In the genomic region with DNA sequence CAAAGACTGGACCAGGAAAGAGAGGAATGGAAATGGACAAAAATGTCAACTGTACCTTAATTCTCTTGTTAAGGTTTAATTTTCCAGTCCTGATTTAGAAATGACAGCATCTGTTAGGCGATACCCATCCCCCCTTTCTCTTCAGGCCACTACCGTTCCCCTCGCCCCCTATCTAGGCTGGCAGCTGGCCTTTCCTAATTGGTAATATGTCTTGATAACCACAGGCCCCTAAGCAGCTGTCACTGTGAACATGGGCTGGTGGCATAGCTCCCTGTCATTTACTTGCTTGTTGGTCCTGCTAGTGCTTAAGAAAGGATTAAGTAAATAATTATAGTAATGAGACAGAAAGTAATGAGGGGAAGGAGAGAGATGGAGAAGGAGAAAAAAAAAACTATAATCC, we compare ENCODE assay signal across 19 mouse cellular contexts. TPM values are rescaled to one million over a fixed set of nuclear protein-coding genes. Genes with fewer than 3 reads are reported as not detected.
DNase-seq lines count a peak whose midpoint lies in the region; ATAC-seq and TF ChIP-seq lines count a peak whose summit lies in the region.
"Had no signal": no experiment of that assay in that cellular context is flagged by ENCODE, and none has a peak within 500 bp of the region (broad histone marks: within the 10 kb centered on the region; RNA-seq: fewer than 3 reads in every experiment).

No protein-coding gene starts in this region.

- H3K79me2 ChIP-seq in myocyte (ENCODE audit: control insufficient read depth, insufficient read depth), result no peaks in the 10 kb centered on the region

- no peak overlapping the region for H3K4me2 ChIP-seq in forebrain, embryonic 14.5 days (ENCODE audit: low read length)
- no peak overlapping the region for H3K4me2 ChIP-seq in forebrain, postnatal 0 days (ENCODE audit: low read depth)
- no peak overlapping the region for H3K4me2 ChIP-seq in limb, embryonic 14.5 days (replicated peaks; ENCODE audit: low read depth, low read length, severe bottlenecking)
- H3K4me2 ChIP-seq in myocyte (ENCODE audit: low read depth), result peak overlapping the region; percentile 65
- no peak overlapping the region for H3K4me2 ChIP-seq in kidney, embryonic 15.5 days
- H3K4me2 ChIP-seq: heart, embryonic 12.5 days; intestine, embryonic 15.5 days had no signal

- H3K4me1 ChIP-seq in forebrain, embryonic 14.5 days (ENCODE audit: control insufficient read depth, insufficient read depth, low read length), result peaks cover 3% of the 10 kb centered on the region; the same call in 1 of the 2 replicates
- H3K4me1 ChIP-seq in forebrain, postnatal 0 days (ENCODE audit: insufficient read depth), result no peaks in the 10 kb centered on the region
- no peaks in the 10 kb centered on the region for H3K4me1 ChIP-seq in limb, embryonic 14.5 days (ENCODE audit: control insufficient read depth, insufficient read depth, low read length)
- peaks cover 16% of the 10 kb centered on the region for H3K4me1 ChIP-seq in limb, embryonic 10.5 days
- peaks cover 8% of the 10 kb centered on the region for H3K4me1 ChIP-seq in kidney, embryonic 15.5 days

- no peak for TF ChIP-seq CTCF in forebrain, postnatal 0 days (IDR thresholded peaks at IDR 0.05; ENCODE audit: low read depth)
- no peak for TF ChIP-seq CTCF in brain, embryonic 14.5 days (IDR thresholded peaks at IDR 0.05; ENCODE audit: borderline replicate concordance, extremely low read depth, insufficient read depth, insufficient read length)

- H3K9ac ChIP-seq in forebrain, embryonic 14.5 days (ENCODE audit: low read length), result no peak overlapping the region
- no peak overlapping the region for H3K9ac ChIP-seq in forebrain, postnatal 0 days
- H3K9ac ChIP-seq in limb, embryonic 14.5 days (ENCODE audit: low read depth, low read length, severe bottlenecking), result no peak overlapping the region
- no peak overlapping the region for H3K9ac ChIP-seq in kidney, embryonic 15.5 days
- H3K9ac ChIP-seq: heart, embryonic 12.5 days; intestine, embryonic 15.5 days had no signal

- H3K27ac ChIP-seq in forebrain, embryonic 14.5 days (ENCODE audit: low read depth, low read length), result no peak overlapping the region
- H3K27ac ChIP-seq in forebrain, postnatal 0 days (ENCODE audit: low read depth, low read length), result no peak overlapping the region
- no peak overlapping the region for H3K27ac ChIP-seq in limb, embryonic 14.5 days (replicated peaks; ENCODE audit: low read depth, low read length)
- no peak overlapping the region for H3K27ac ChIP-seq in limb, embryonic 10.5 days
- H3K27ac ChIP-seq in kidney, embryonic 15.5 days, result no peak overlapping the region
- H3K27ac ChIP-seq: gastrocnemius, adult 2 months; intestine, embryonic 15.5 days had no signal

- DNase-seq in forebrain, embryonic 14.5 days (ENCODE audit: low spot score), result peak; percentile 29
- no peak for DNase-seq in forebrain, postnatal 0 days
- peak; percentile 16 for DNase-seq in limb, embryonic 14.5 days (ENCODE audit: low spot score)
- DNase-seq in limb, embryonic 10.5 days (ENCODE audit: low spot score), result no peak
- DNase-seq in brain, embryonic 14.5 days (ENCODE audit: low read depth), result peak; percentile 73
- DNase-seq in frontal cortex, postnatal 36 days (ENCODE audit: low spot score in 2 of 2), result no peak
- DNase-seq: adrenal gland, postnatal 25 days; cerebellum, adult 8-10 months; cerebellum, postnatal 25 days; gastrocnemius, adult 2 months; gastrocnemius, postnatal 25 days had no signal

- H3K9me3 ChIP-seq in forebrain, embryonic 14.5 days (replicated peaks; ENCODE audit: control insufficient read depth, low read length), result no peaks in the 10 kb centered on the region
- no peaks in the 10 kb centered on the region for H3K9me3 ChIP-seq in forebrain, postnatal 0 days (ENCODE audit: low read length)
- H3K9me3 ChIP-seq in limb, embryonic 14.5 days (ENCODE audit: control insufficient read depth, low read length), result no peaks in the 10 kb centered on the region
- H3K9me3 ChIP-seq in limb, embryonic 10.5 days (replicated peaks), result no peaks in the 10 kb centered on the region
- H3K9me3 ChIP-seq in kidney, embryonic 15.5 days (replicated peaks), result no peaks in the 10 kb centered on the region
- H3K9me3 ChIP-seq: heart, embryonic 12.5 days; intestine, embryonic 15.5 days had no signal

- 40% methylated on average over 3 of the region's 3 CpGs for WGBS in forebrain, embryonic 14.5 days
- 49% methylated on average over 3 of the region's 3 CpGs for WGBS in forebrain, postnatal 0 days
- WGBS in limb, embryonic 14.5 days, result 31% methylated on average over 3 of the region's 3 CpGs
- 61% methylated on average over 3 of the region's 3 CpGs for WGBS in limb, embryonic 10.5 days
- whole genome bisulfite sequencing in kidney, embryonic 15.5 days, result 70% methylated on average over 3 of the region's 3 CpGs

- no peak overlapping the region for H3K4me3 ChIP-seq in forebrain, embryonic 14.5 days (ENCODE audit: low read depth, low read length)
- H3K4me3 ChIP-seq in forebrain, postnatal 0 days (ENCODE audit: low read depth, low read length), result no peak overlapping the region
- no peak overlapping the region for H3K4me3 ChIP-seq in limb, embryonic 14.5 days (replicated peaks; ENCODE audit: low read length)
- no peak overlapping the region for H3K4me3 ChIP-seq in limb, embryonic 10.5 days
- H3K4me3 ChIP-seq in myocyte, result peak overlapping the region; percentile 43
- H3K4me3 ChIP-seq in kidney, embryonic 15.5 days (replicated peaks), result no peak overlapping the region
- H3K4me3 ChIP-seq: gastrocnemius, adult 2 months; heart, embryonic 12.5 days; intestine, embryonic 15.5 days had no signal

- H3K27me3 ChIP-seq in forebrain, embryonic 14.5 days (replicated peaks; ENCODE audit: control insufficient read depth, insufficient read depth, low read length), result no peaks in the 10 kb centered on the region
- H3K27me3 ChIP-seq in forebrain, postnatal 0 days (ENCODE audit: insufficient read depth, low read length), result peaks cover 3% of the 10 kb centered on the region; the same call in 1 of the 2 replicates
- H3K27me3 ChIP-seq in limb, embryonic 14.5 days (ENCODE audit: control insufficient read depth, insufficient read depth, low read length), result no peaks in the 10 kb centered on the region
- H3K27me3 ChIP-seq in limb, embryonic 10.5 days (ENCODE audit: low read depth, poor library complexity, severe bottlenecking), result 0 out of 2 replicates have a peak, but pooled peaks cover 3% of the 10 kb centered on the region
- no peaks in the 10 kb centered on the region for H3K27me3 ChIP-seq in myocyte (ENCODE audit: control insufficient read depth, insufficient read depth, insufficient read length)
- no peaks in the 10 kb centered on the region for H3K27me3 ChIP-seq in kidney, embryonic 15.5 days
- H3K27me3 ChIP-seq: intestine, embryonic 15.5 days had no signal

- ATAC-seq in forebrain, embryonic 14.5 days, result no peak
- no peak for ATAC-seq in forebrain, postnatal 0 days
- no peak for ATAC-seq in limb, embryonic 14.5 days (ENCODE audit: low FRiP score, low read depth)
- no peak for ATAC-seq in kidney, embryonic 15.5 days (replicated peaks; ENCODE audit: low FRiP score)
- ATAC-seq: forebrain, embryonic 16.5 days; intestine, embryonic 15.5 days had no signal

- no peaks in the 10 kb centered on the region for H3K36me3 ChIP-seq in forebrain, embryonic 14.5 days (ENCODE audit: control insufficient read depth, insufficient read depth, low read length)
- H3K36me3 ChIP-seq in forebrain, postnatal 0 days (ENCODE audit: insufficient read depth), result no peaks in the 10 kb centered on the region
- H3K36me3 ChIP-seq in limb, embryonic 14.5 days (ENCODE audit: control insufficient read depth, insufficient read depth, low read length), result no peaks in the 10 kb centered on the region
- no peaks in the 10 kb centered on the region for H3K36me3 ChIP-seq in limb, embryonic 10.5 days
- no peaks in the 10 kb centered on the region for H3K36me3 ChIP-seq in myocyte (ENCODE audit: control insufficient read depth, insufficient read depth)
- no peaks in the 10 kb centered on the region for H3K36me3 ChIP-seq in kidney, embryonic 15.5 days
- H3K36me3 ChIP-seq: heart, embryonic 12.5 days; intestine, embryonic 15.5 days had no signal

- no peak for TF ChIP-seq POLR2A in limb, embryonic 14.5 days (IDR thresholded peaks at IDR 0.05; ENCODE audit: borderline replicate concordance, extremely low read depth, insufficient read depth, insufficient read length)
- TF ChIP-seq POLR2A in brain, embryonic 14.5 days (IDR thresholded peaks at IDR 0.05; ENCODE audit: borderline replicate concordance, extremely low read depth, insufficient read depth, insufficient read length, poor library complexity, severe bottlenecking), result no peak
- TF ChIP-seq POLR2A in myocyte (IDR thresholded peaks at IDR 0.05; ENCODE audit: insufficient read length, low read depth), result no peak

- H3ac ChIP-seq in myocyte (ENCODE audit: control insufficient read depth, insufficient read length), result no peak overlapping the region

RNA-seq across cellular contexts. Expression of a gene that starts 0.7 kb away (rescaled TPM):
- 0.04 and 0.06 TPM in 2 replicates for polyA plus RNA-seq in forebrain, embryonic 14.5 days (2014; fragmentation: Nextera tagmentation; extraction: Ambion mirVana)
- total RNA-seq in forebrain, postnatal 0 days (2014; rRNA removed), result 0.24 and 0.54 TPM in 2 replicates
- 0.15 and 0.24 TPM in 2 replicates for polyA plus RNA-seq in forebrain, postnatal 0 days (2015; fragmentation: Nextera tagmentation; extraction: Ambion mirVana)
- polyA plus RNA-seq in limb, embryonic 14.5 days (2012; rRNA removed), result 112 and 192 TPM in 2 replicates
- polyA plus RNA-seq in limb, embryonic 14.5 days (2014; fragmentation: Nextera tagmentation; extraction: Ambion mirVana), result 145 and 205 TPM in 2 replicates
- polyA plus RNA-seq in limb, embryonic 10.5 days (2016; fragmentation: Nextera tagmentation; extraction: Ambion mirVana), result 0.24 and 0.78 TPM in 2 replicates
- polyA plus RNA-seq in brain, embryonic 14.5 days (2012; rRNA removed), result 1.2 and 1.4 TPM in 2 replicates
- polyA plus RNA-seq in myocyte (2012; fragmentation: generic; extraction: Trizol), result 876 TPM
- polyA plus RNA-seq in kidney, embryonic 15.5 days (2015; fragmentation: Nextera tagmentation; extraction: Ambion mirVana), result 11.4 and 16.9 TPM in 2 replicates
- total RNA-seq: adrenal gland, postnatal 25 days; granulocyte monocyte progenitor cell, adult 5-6 weeks; heart, postnatal 25 days had no signal
- polyA plus RNA-seq: adrenal gland, adult 2 months had no signal

RNA-seq across cellular contexts. Expression of a gene that starts 25.0 kb away (rescaled TPM):
- polyA plus RNA-seq in forebrain, embryonic 14.5 days (2014; fragmentation: Nextera tagmentation; extraction: Ambion mirVana), result 9.3 and 10.3 TPM in 2 replicates
- 16.0 and 18.3 TPM in 2 replicates for total RNA-seq in forebrain, postnatal 0 days (2014; rRNA removed)
- polyA plus RNA-seq in forebrain, postnatal 0 days (2015; fragmentation: Nextera tagmentation; extraction: Ambion mirVana), result 11.9 and 13.9 TPM in 2 replicates
- polyA plus RNA-seq in limb, embryonic 14.5 days (2012; rRNA removed), result 7.5 and 8.8 TPM in 2 replicates
- 14.8 and 15.8 TPM in 2 replicates for polyA plus RNA-seq in limb, embryonic 14.5 days (2014; fragmentation: Nextera tagmentation; extraction: Ambion mirVana)
- polyA plus RNA-seq in limb, embryonic 10.5 days (2016; fragmentation: Nextera tagmentation; extraction: Ambion mirVana), result 22.8 and 24.7 TPM in 2 replicates
- polyA plus RNA-seq in brain, embryonic 14.5 days (2012; rRNA removed), result 5.6 and 7.5 TPM in 2 replicates
- 14.7 TPM for polyA plus RNA-seq in myocyte (2012; fragmentation: generic; extraction: Trizol)
- polyA plus RNA-seq in kidney, embryonic 15.5 days (2015; fragmentation: Nextera tagmentation; extraction: Ambion mirVana), result 17.8 and 19.2 TPM in 2 replicates

RNA-seq across cellular contexts. Expression of a gene that starts 25.0 kb away (rescaled TPM):
- 35.4 and 38.8 TPM in 2 replicates for polyA plus RNA-seq in forebrain, embryonic 14.5 days (2014; fragmentation: Nextera tagmentation; extraction: Ambion mirVana)
- total RNA-seq in forebrain, postnatal 0 days (2014; rRNA removed), result 22.2 and 23.2 TPM in 2 replicates
- polyA plus RNA-seq in forebrain, postnatal 0 days (2015; fragmentation: Nextera tagmentation; extraction: Ambion mirVana), result 24.6 and 26.3 TPM in 2 replicates
- polyA plus RNA-seq in limb, embryonic 14.5 days (2012; rRNA removed), result 34.0 and 34.3 TPM in 2 replicates
- polyA plus RNA-seq in limb, embryonic 14.5 days (2014; fragmentation: Nextera tagmentation; extraction: Ambion mirVana), result 33.3 and 38.1 TPM in 2 replicates
- polyA plus RNA-seq in limb, embryonic 10.5 days (2016; fragmentation: Nextera tagmentation; extraction: Ambion mirVana), result 31.3 and 34.0 TPM in 2 replicates
- polyA plus RNA-seq in brain, embryonic 14.5 days (2012; rRNA removed), result 28.8 and 33.5 TPM in 2 replicates
- 13.1 TPM for polyA plus RNA-seq in myocyte (2012; fragmentation: generic; extraction: Trizol)
- 21.1 and 24.6 TPM in 2 replicates for polyA plus RNA-seq in kidney, embryonic 15.5 days (2015; fragmentation: Nextera tagmentation; extraction: Ambion mirVana)

RNA-seq across cellular contexts. Expression of a gene that starts 52.5 kb away (rescaled TPM):
- 0.36 and 0.62 TPM in 2 replicates for polyA plus RNA-seq in forebrain, embryonic 14.5 days (2014; fragmentation: Nextera tagmentation; extraction: Ambion mirVana)
- total RNA-seq in forebrain, postnatal 0 days (2014; rRNA removed), result not detected in 2 replicates
- polyA plus RNA-seq in forebrain, postnatal 0 days (2015; fragmentation: Nextera tagmentation; extraction: Ambion mirVana), result 0.36 and 0.77 TPM in 2 replicates
- polyA plus RNA-seq in limb, embryonic 14.5 days (2012; rRNA removed), result 1.6 and 1.7 TPM in 2 replicates
- polyA plus RNA-seq in limb, embryonic 14.5 days (2014; fragmentation: Nextera tagmentation; extraction: Ambion mirVana), result 0.82 and 1.2 TPM in 2 replicates
- polyA plus RNA-seq in limb, embryonic 10.5 days (2016; fragmentation: Nextera tagmentation; extraction: Ambion mirVana), result 1.1 and 2.0 TPM in 2 replicates
- 0.45 and 0.93 TPM in 2 replicates for polyA plus RNA-seq in brain, embryonic 14.5 days (2012; rRNA removed)
- 0.70 TPM for polyA plus RNA-seq in myocyte (2012; fragmentation: generic; extraction: Trizol)
- polyA plus RNA-seq in kidney, embryonic 15.5 days (2015; fragmentation: Nextera tagmentation; extraction: Ambion mirVana), result 1.4 and 1.6 TPM in 2 replicates

Comparison
In these comparisons a context has a peak if more than half of its experiments do, and no peak if none do; other contexts are left out.
1. DNase-seq: peak in forebrain, embryonic 14.5 days (single experiment), limb, embryonic 14.5 days (single experiment) and brain, embryonic 14.5 days (single experiment); none in forebrain, postnatal 0 days (single experiment), limb, embryonic 10.5 days (single experiment) and frontal cortex, postnatal 36 days (0 of 2).